ENCODE assay signal across 19 mouse cellular contexts in the genomic region with DNA sequence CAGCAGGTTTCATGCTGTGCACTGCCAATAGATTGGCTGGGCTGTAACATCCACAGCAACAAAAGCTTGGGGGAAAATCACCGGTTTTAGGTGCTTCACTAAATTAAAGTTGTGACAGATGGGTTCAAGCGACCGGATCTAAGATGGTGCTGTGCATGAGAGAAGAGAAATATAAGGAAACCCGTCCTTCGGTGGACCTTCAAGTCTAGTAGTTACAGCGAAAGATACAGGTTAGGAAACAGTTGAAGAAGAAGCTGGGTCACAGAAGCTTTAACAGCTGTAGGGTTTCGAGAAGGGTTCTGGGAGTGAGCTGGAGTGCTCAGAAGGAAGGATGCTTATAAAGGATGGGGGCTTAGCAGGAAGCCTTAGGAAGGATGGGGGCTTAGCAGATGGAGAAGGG. TPM values are rescaled to one million over a fixed set of nuclear protein-coding genes. Genes with fewer than 3 reads are reported as not detected.
DNase-seq lines count a peak whose midpoint lies in the region; ATAC-seq and TF ChIP-seq lines count a peak whose summit lies in the region.
"Had no signal": no experiment of that assay in that cellular context is flagged by ENCODE, and none has a peak within 500 bp of the region (broad histone marks: within the 10 kb centered on the region; RNA-seq: fewer than 3 reads in every experiment).

No protein-coding gene starts in this region.

- TF ChIP-seq CTCF in CH12.LX (conservative IDR thresholded peaks at IDR 0.05 in 1 of 2, IDR thresholded peaks at IDR 0.05 in 1 of 2; ENCODE audit: low read depth in 2 of 2, low read length in 2 of 2), result no peak
- no peak for TF ChIP-seq CTCF in liver, embryonic 14.5 days (IDR thresholded peaks at IDR 0.05; ENCODE audit: low read depth)

- H3K27ac ChIP-seq in heart, embryonic 16.5 days (ENCODE audit: low read length), result no peak overlapping the region
- no peak overlapping the region for H3K27ac ChIP-seq in CH12.LX (ENCODE audit: insufficient read depth, low read depth)
- no peak overlapping the region for H3K27ac ChIP-seq in liver, embryonic 14.5 days
- H3K27ac ChIP-seq in hindbrain, embryonic 14.5 days, result no peak overlapping the region
- H3K27ac ChIP-seq: embryonic facial prominence, embryonic 12.5 days; hindbrain, embryonic 10.5 days; limb, embryonic 15.5 days had no signal

- H3K4me2 ChIP-seq in heart, embryonic 16.5 days (ENCODE audit: low read depth, low read length), result no peak overlapping the region
- peak overlapping the region; percentile 67 for H3K4me2 ChIP-seq in CH12.LX (ENCODE audit: insufficient read depth, low read depth, poor library complexity, severe bottlenecking)
- peak overlapping the region; percentile 42 for H3K4me2 ChIP-seq in liver, embryonic 14.5 days (ENCODE audit: low read depth)
- no peak overlapping the region for H3K4me2 ChIP-seq in hindbrain, embryonic 14.5 days (replicated peaks)
- H3K4me2 ChIP-seq: embryonic facial prominence, embryonic 12.5 days; heart, embryonic 11.5 days; limb, embryonic 15.5 days had no signal

- WGBS in heart, embryonic 16.5 days, result 83% methylated on average over 7 of the region's 7 CpGs
- WGBS in liver, embryonic 14.5 days (ENCODE audit: insufficient replicate concordance), result 61% methylated on average over 7 of the region's 7 CpGs
- WGBS in hindbrain, embryonic 14.5 days, result 90% methylated on average over 7 of the region's 7 CpGs

- intact Hi-C loops in left cerebral cortex, postnatal 14 days (cut with DNase I), result no loop called here

- no peaks in the 10 kb centered on the region for H3K9me3 ChIP-seq in heart, embryonic 16.5 days (replicated peaks; ENCODE audit: control insufficient read depth, low read length)
- no peaks in the 10 kb centered on the region for H3K9me3 ChIP-seq in CH12.LX (replicated peaks; ENCODE audit: low read length)
- H3K9me3 ChIP-seq in liver, embryonic 14.5 days (ENCODE audit: control insufficient read depth, low read length), result no peaks in the 10 kb centered on the region
- no peaks in the 10 kb centered on the region for H3K9me3 ChIP-seq in hindbrain, embryonic 14.5 days (ENCODE audit: control insufficient read depth, low read length)
- H3K9me3 ChIP-seq: embryonic facial prominence, embryonic 12.5 days; hindbrain, embryonic 10.5 days; limb, embryonic 15.5 days had no signal

- TF ChIP-seq POLR2A in CH12.LX (IDR thresholded peaks at IDR 0.05; ENCODE audit: low read depth, low read length), result no peak

- in situ Hi-C loops in CH12.LX (cut with MboI; ENCODE audit: low pct_ligation_motif_present, low pct_unique_long_range_greater_than_20kb, low sequenced_read_pairs), result no loop called here

- no peaks in the 10 kb centered on the region for H3K27me3 ChIP-seq in heart, embryonic 16.5 days (ENCODE audit: control insufficient read depth, insufficient read depth, low read length)
- no peaks in the 10 kb centered on the region for H3K27me3 ChIP-seq in CH12.LX (replicated peaks)
- no peaks in the 10 kb centered on the region for H3K27me3 ChIP-seq in liver, embryonic 14.5 days (ENCODE audit: control insufficient read depth, insufficient read depth, low read length)
- no peaks in the 10 kb centered on the region for H3K27me3 ChIP-seq in hindbrain, embryonic 14.5 days (ENCODE audit: control insufficient read depth, insufficient read depth, low read length)
- H3K27me3 ChIP-seq: embryonic facial prominence, embryonic 12.5 days; limb, embryonic 15.5 days had no signal

- TF ChIP-seq EP300 in CH12.LX (IDR thresholded peaks at IDR 0.05; ENCODE audit: low read length), result no peak
- TF ChIP-seq EP300 in liver, embryonic 14.5 days (IDR thresholded peaks at IDR 0.05; ENCODE audit: low read depth), result no peak

- no peak for DNase-seq in heart, adult 8-10 months (ENCODE audit: low spot score)
- DNase-seq in 416B (ENCODE audit: low read depth) (peak; percentile 37), CH12.LX (ENCODE audit: extremely low read depth) (no peak)
- no peak for DNase-seq in liver, embryonic 14.5 days (ENCODE audit: low read depth in 3 of 3, low spot score in 3 of 3)
- no peak for DNase-seq in left cerebral cortex, postnatal 14 days (ENCODE audit: low spot score in 2 of 2)
- no peak for DNase-seq in retina, postnatal 1 day
- no peak for DNase-seq in hindbrain, embryonic 14.5 days (ENCODE audit: low spot score)
- DNase-seq: cerebellum, adult 9-10 months; gastrocnemius, postnatal 36 days; kidney, adult 18-20 months; kidney, postnatal 14 days; lung, postnatal 10 days; thymus, postnatal 36 days had no signal

- dilution Hi-C loops in CH12.LX (cut with MboI; ENCODE audit: extremely low pct_ligation_motif_present, extremely low pct_unique_long_range_greater_than_20kb, low sequenced_read_pairs), result no loop called here

- no peaks in the 10 kb centered on the region for H3K36me3 ChIP-seq in heart, embryonic 16.5 days (ENCODE audit: control insufficient read depth, insufficient read depth)
- peaks cover 0 to 11% of the 10 kb centered on the region in 2 experiments for H3K36me3 ChIP-seq in CH12.LX (replicated peaks in 1 of 2; ENCODE audit: control insufficient read depth in 1 of 2, insufficient read depth in 1 of 2, low read length in 1 of 2)
- H3K36me3 ChIP-seq in liver, embryonic 14.5 days (replicated peaks; ENCODE audit: control insufficient read depth, insufficient read depth, low read depth), result no peaks in the 10 kb centered on the region
- H3K36me3 ChIP-seq in hindbrain, embryonic 14.5 days (replicated peaks; ENCODE audit: control insufficient read depth, insufficient read depth), result no peaks in the 10 kb centered on the region
- H3K36me3 ChIP-seq: embryonic facial prominence, embryonic 12.5 days; hindbrain, embryonic 10.5 days; limb, embryonic 15.5 days had no signal

- ATAC-seq in heart, embryonic 16.5 days (replicated peaks; ENCODE audit: extremely low read depth, insufficient read depth, low FRiP score), result no peak
- ATAC-seq in liver, embryonic 14.5 days (ENCODE audit: insufficient read depth), result no peak
- ATAC-seq in hindbrain, embryonic 14.5 days (ENCODE audit: low FRiP score), result no peak
- ATAC-seq: forebrain, embryonic 16.5 days had no signal

- no peak for TF ChIP-seq RAD21 in CH12.LX (IDR thresholded peaks at IDR 0.05; ENCODE audit: low read depth, low read length)

- peak overlapping the region; percentile 32; the same call in 1 of the 2 replicates for H3K9ac ChIP-seq in heart, embryonic 16.5 days (ENCODE audit: low read length)
- peak overlapping the region; percentile 77 for H3K9ac ChIP-seq in CH12.LX (ENCODE audit: insufficient read depth, low read depth)
- no peak overlapping the region for H3K9ac ChIP-seq in liver, embryonic 14.5 days (replicated peaks)
- H3K9ac ChIP-seq in hindbrain, embryonic 14.5 days, result no peak overlapping the region
- H3K9ac ChIP-seq: embryonic facial prominence, embryonic 12.5 days; limb, embryonic 15.5 days had no signal

- H3K4me1 ChIP-seq in heart, embryonic 16.5 days (ENCODE audit: control insufficient read depth, insufficient read depth, low read length), result peaks cover under 1% of the 10 kb centered on the region; the same call in 1 of the 2 replicates
- peaks cover 13 to 76% of the 10 kb centered on the region in 2 experiments for H3K4me1 ChIP-seq in CH12.LX (ENCODE audit: control insufficient read depth in 1 of 2, insufficient read depth in 2 of 2)
- H3K4me1 ChIP-seq in liver, embryonic 14.5 days (replicated peaks; ENCODE audit: control insufficient read depth in 2 of 2, insufficient read depth in 2 of 2, low read length in 1 of 2), result peaks cover 0 to 7% of the 10 kb centered on the region in 2 experiments; a peak in 1 of 4 replicates
- no peaks in the 10 kb centered on the region for H3K4me1 ChIP-seq in hindbrain, embryonic 14.5 days (replicated peaks; ENCODE audit: control insufficient read depth, insufficient read depth, low read length)
- H3K4me1 ChIP-seq: embryonic facial prominence, embryonic 12.5 days; limb, embryonic 15.5 days had no signal

- H3K4me3 ChIP-seq in heart, embryonic 16.5 days (ENCODE audit: low read length), result peak overlapping the region; percentile 44
- peak overlapping the region; percentile 65 to 69 (median 68) for H3K4me3 ChIP-seq in CH12.LX (replicated peaks in 1 of 3; ENCODE audit: low read depth in 2 of 3, low read length in 2 of 3, poor library complexity in 1 of 3)
- peak overlapping the region; percentile 19 to 31 for H3K4me3 ChIP-seq in liver, embryonic 14.5 days (ENCODE audit: insufficient read depth in 1 of 2, low read depth in 2 of 2, low read length in 2 of 2)
- H3K4me3 ChIP-seq in hindbrain, embryonic 14.5 days (replicated peaks; ENCODE audit: low read length), result no peak overlapping the region
- H3K4me3 ChIP-seq: embryonic facial prominence, embryonic 12.5 days; hindbrain, embryonic 10.5 days; limb, embryonic 15.5 days had no signal

- peaks cover 60% of the 10 kb centered on the region for H3K79me2 ChIP-seq in CH12.LX (replicated peaks; ENCODE audit: control insufficient read depth, extremely low read depth, insufficient read depth, poor library complexity, severe bottlenecking)

TF ChIP-seq in CH12.LX, 34 proteins besides CTCF, POLR2A, EP300 and RAD21:
- no peak for TF ChIP-seq ZMIZ1 (IDR thresholded peaks at IDR 0.05; ENCODE audit: low read depth, low read length)
- 0 out of 2 replicates have a peak, but pooled peaks have one; percentile 16 for TF ChIP-seq SIN3A (IDR thresholded peaks at IDR 0.05; ENCODE audit: low read length)

RNA-seq across cellular contexts. Expression of gene Rhoh, which starts 3.5 kb away (rescaled TPM):
- 5.9 and 16.8 TPM in 2 replicates for polyA plus RNA-seq in heart, embryonic 16.5 days (2015; fragmentation: Nextera tagmentation; extraction: Ambion mirVana)
- total RNA-seq in heart, adult 8-10 months (2022), result under 1 TPM; 0.28 to 0.47 (median 0.36) TPM
- total RNA-seq in CH12.LX (2012; rRNA removed), result 18.9 and 23.3 TPM in 2 replicates
- 20.0 and 22.1 TPM in 2 replicates for total RNA-seq in CH12.LX (2014; rRNA removed)
- polyA plus RNA-seq in CH12.LX (2012; ENCODE audit: insufficient read length, low read depth), result 12.1 and 13.7 TPM in 2 replicates
- polyA plus RNA-seq in liver, embryonic 14.5 days (2012; rRNA removed), result 0.79 and 0.81 TPM in 2 replicates
- polyA plus RNA-seq in liver, embryonic 14.5 days (2014; fragmentation: Nextera tagmentation; extraction: Ambion mirVana), result 1.0 and 1.1 TPM in 2 replicates
- under 1 TPM; 0.83 to 0.87 TPM for total RNA-seq in left cerebral cortex, postnatal 14 days (2021)
- 0.52 TPM in 2 replicates for polyA plus RNA-seq in hindbrain, embryonic 14.5 days (2014; fragmentation: Nextera tagmentation; extraction: Ambion mirVana)

Comparison
In these comparisons a context has a peak if more than half of its experiments do, and no peak if none do; other contexts are left out.
1. H3K4me2 ChIP-seq: peak in CH12.LX (single experiment) and liver, embryonic 14.5 days (single experiment); none in heart, embryonic 16.5 days (single experiment) and hindbrain, embryonic 14.5 days (single experiment).
2. H3K9ac ChIP-seq: peak in heart, embryonic 16.5 days (single experiment) and CH12.LX (single experiment); none in liver, embryonic 14.5 days (single experiment) and hindbrain, embryonic 14.5 days (single experiment).